Mouse (Mus musculus): Measurements from ENCODE around the gene Gm42957. TPM values are rescaled to one million over a fixed set of nuclear protein-coding genes. Genes with fewer than 3 reads are reported as not detected.
"Not testable (repeated sequence)": the region's sequence is repeated elsewhere in the genome, so short reads cannot be mapped to it uniquely, and the experiment has no call there.

Gene Gm42957
- total RNA-seq, 2 experiments from 2014 or later, result 0.77 to 0.91 TPM

DNA sequence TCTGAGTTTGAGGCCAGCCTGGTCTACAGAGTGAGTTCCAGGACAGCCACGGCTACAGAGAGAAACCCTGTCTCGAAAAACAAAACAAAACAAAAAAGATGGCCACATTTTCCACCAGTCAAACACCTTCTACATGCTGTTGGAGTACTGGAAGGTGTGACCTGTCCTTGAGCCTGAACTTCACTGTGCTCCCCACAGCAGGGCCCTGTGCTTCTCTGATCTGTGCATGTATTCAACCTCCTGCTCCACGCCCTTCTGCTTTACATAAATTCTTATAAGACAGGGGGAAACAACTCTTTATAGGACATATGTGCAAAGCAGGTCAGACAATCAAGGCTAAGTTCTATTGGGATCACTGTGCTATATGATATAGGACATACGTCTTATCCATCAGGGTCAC is 12.1 kb upstream of the Gm42957 start:
- no peak for DNase-seq

DNA sequence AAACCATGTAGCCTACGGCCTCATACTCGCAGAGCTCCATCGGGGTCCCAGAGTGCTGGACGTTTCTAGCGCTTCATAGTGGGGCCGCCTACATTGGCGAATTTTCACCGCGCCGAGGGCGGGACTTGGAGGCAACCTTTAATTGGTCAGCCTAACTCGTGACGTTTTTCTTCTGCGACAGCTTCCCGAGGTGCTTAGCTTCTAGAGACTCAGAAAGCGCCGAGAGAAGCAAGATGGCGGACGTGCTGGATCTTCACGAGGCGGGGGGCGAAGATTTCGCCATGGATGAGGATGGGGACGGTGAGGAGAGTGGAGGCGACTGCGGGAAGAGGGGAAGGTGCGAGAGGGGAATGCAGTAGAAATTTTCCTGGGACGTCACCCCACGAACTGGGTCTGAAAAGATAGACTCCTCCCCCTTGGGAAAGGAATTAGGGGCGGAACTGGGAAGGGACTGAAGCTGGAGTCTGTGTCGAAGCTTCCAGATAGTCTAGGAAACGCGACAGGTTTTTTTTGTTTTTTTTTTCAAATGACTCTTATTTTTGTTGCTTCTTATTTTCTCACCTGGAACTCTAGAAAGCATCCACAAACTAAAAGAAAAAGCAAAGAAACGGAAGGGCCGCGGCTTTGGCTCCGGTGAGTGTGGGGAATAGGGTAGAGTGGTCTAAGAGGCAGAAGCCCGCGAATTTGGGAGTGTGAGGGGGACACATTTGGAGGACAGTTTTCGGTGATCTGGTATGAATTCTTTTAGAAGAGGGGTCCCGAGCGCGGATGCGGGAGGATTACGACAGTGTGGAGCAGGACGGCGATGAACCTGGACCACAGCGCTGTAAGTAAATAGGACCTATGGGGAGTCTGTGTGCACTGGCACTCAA is 5.3 kb upstream of the Gm42957 start, which contains the start of gene Rbm8a:
TSS of gene Rbm8a (plus strand) at position 205 of the 872 bp plus-strand sequence.
- DNase-seq, result peak; percentile 96

DNA sequence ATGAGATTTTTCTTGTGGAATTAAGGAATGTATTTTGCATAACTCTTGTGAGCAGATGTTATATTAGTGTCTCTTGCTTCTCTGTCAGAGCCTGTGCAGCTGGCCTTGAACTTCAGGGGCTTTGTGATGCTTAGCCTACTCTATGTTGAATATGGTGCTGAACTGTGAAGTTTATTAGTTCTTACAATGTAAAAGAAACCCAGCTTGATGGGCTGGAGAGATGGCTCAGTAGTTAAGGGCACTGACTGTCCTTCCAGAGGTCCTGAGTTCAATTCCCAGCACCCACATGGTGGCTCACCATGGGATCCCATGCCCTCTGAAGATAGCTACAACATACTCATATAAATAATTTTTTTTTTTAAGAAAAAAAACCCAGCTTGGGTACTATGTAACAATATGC is 3.2 kb upstream of the Gm42957 start:
- DNase-seq, result no peak

DNA sequence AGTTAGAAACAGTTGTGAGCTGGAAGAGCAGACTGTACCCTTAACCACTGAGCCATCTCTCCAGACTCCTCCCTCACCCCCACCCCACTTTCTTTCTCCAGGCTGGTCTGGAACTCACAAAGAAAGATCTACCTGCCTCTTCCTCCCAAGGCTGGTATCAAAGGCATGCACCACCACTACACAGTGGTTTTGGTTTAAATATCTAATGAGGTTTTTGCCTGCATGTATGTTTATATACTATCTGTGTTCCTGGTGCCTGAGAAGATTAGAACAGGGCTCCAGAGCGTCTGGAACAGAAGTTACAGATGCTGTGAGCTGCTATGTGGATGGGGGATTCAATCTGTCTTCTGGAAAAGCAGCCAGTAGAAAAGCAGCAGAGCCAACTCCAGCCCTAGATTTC is 1.3 kb upstream of the Gm42957 start:
- no peak for DNase-seq

DNA sequence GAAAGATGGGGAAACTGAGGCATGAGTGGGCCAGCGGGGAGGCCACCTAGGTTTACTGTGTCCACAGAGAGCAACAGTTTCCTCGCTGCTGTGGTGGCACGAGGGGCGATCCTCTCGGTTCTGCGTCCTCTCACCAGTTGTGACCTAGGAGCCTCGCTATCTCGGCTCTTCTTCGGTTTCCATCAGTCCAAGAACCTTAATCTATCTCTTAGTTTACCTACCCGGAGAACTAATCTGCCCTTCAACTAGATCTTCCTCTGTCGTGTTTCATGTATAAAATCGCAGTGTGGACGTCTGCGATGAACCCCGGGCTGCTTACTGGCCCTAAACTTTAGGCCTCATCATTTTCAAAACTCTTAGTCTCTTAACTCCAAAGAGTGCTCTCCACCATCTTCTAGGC is 632 bp downstream of the Gm42957 start:
- no peak for DNase-seq

DNA sequence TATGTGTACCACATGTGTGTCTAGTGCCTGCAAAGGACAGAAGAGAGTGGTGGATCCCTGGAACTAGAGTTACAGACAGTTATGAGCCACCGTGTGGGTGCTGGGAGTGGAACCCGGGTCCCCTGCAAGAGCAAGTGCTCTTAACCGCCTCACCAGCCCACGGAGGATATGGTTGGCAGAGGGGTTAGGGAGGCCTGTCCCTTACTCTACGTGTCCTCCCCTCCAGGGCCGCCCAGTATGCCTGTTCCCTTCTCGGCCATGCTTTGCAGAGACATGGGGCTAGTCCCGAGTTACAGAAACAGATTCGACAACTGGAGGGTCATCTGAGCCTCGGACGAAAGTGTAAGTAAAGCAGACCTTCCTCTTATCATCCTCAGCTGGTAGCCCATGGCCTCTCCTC is 1.2 kb downstream of the Gm42957 start:
- no peak for DNase-seq

DNA sequence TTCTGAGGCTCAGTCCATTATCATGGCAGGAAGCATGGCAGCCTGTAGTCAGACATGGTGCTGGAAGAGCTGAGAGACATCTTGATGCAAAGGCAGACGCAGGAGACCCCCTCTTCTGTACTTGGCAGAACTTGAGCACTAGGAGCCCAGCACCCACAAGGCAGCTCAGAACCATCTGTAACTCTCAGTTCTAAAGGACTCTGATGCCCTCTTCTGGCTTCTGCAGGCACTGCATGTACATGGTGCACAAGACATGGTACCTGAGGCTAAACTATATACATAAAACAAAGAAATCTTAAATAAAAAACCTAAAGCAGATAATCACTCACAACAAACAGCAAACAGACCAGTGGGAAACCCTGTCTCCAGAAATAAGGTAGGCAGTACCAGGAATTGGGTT is 3.9 kb downstream of the Gm42957 start:
- peak; percentile 27 to 37 for DNase-seq

DNA sequence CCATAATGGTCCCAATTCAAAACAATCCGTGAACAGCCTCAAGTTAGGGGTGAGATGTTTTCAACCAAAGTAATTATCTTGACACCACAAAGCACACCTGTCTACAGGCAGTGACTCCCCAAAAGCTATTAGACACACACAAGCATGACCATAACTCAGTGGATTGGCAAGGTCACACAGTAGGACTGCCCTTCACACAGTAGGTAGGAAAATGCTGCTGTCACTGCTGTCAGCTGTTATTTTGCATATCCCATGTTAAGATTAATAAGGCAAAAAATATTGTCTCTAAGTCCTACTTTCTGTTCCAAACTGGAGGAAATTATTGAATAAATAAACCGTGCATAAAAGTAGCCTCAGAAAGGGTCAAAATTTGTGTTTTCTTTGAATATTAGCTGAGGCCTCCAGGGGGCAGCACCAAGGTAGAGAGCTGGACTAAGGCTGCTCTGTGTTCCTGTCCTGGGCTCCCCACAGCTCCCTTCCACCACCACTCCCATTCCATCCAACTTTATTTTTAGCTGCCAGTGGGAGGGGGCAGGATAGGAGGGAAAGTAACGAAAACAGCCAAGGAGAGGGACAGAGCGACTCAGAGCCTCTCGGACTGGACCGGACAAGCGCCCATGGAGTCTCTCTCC is 9.9 kb downstream of the Gm42957 start, which contains the start of gene Itga10:
TSS of gene Itga10 (plus strand) at position 567 of the 632 bp plus-strand sequence.
- no peak for DNase-seq

DNA sequence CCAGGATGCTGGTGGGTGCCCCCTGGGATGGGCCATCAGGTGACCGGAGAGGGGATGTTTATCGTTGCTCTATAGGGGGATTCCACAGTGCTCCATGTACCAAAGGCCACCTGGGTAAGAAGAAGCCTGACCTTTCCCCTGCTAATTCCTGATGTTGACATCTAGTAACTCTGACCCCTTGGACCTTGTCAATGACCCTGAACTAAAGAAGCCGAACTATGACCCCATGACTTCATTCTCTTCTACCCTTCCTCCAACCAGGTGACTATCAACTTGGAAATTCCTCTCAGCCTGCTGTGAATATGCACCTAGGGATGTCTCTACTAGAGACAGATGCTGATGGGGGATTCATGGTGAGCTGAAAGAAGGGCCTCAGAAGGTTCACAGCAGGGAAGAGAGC is 12.1 kb downstream of the Gm42957 start:
- DNase-seq, result no peak

DNA sequence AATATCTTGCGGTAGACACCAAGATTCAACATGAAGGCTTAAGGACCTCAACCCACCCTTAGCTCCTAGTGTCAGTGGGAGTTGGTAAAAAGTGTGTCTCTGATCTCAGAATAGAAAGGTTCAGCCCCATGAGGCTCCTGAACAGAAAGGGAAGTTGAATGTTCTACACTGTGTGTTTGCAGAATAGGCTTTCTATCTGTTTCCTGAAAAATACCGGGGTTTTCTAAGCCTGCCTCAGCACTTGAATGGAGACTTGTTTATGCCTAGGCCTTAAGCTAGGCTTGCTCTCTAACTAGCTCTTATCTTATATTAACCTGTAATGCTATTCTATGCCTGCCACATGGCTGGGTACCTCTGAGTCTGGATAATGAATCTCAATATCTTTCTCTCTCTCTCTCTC is 25.6 kb downstream of the Gm42957 start:
- no peak for DNase-seq

DNA sequence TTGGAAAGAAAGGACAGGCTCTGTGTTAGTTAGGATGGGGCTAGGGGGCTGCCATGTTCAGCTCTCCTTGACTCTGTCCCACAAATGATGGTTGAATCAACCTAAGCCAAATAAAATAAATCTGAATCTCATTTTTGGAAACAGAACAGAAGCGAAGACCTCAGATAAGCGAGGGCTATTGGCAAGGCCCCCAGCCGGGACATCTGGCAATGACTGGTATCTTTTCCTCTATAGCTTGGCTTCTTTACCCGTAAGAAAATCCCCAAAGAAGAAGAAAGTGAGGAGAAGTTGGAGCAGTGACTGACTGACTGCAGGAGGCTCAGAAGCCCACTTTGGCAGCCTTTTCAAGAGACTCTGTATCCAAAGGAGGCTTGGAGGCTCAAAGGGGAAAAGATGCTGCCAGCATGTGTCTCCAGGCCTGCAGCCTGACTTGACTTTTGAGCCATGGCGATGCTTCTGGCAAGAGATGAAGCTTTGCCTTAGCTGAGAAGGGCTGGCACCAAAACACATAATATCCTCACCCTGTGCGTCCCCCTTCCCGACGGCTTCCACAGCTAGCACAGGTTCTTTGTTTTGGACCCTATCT is 27.6 kb downstream of the Gm42957 start:
- no peak for DNase-seq

DNA sequence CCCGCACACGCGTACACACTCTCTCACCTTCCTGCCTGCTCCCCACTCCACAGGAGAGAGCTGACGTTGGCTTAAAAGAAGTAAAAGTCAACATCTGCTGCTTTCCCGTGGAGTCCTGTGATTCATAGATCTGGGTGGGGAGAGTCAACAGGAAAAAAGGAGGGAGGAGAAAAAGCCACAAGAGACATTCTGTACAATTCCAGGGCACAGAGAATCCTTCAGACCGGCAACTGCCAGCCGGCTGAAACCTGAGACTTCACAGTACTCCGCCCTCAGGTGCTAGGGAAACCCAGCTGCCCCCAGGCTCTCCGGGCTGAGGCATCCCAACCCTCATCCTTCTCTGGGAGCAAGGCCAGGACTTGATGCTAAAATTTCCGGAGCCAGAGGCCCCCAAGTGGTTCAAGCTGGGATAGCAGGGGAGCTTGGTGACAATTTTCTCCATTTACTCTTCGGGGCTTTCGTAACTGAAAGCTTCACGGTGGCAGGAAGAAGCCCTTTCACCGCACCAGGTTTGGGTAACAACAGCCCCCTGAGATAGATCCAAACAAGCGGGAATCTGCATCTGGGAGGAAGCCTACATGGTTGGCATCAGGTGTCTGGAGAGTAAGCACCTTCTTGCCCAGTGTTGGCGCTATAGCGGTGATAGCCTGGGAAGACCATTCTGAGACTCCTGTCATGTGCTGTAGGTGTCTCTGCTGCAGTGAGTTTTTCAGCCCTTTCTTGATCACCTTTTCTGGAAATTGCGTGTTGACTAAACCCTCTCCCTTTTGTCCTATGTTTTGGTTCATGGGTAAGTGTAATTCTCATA is 28.4 kb downstream of the Gm42957 start:
- DNase-seq, result peak; percentile 82 to 86

DNA sequence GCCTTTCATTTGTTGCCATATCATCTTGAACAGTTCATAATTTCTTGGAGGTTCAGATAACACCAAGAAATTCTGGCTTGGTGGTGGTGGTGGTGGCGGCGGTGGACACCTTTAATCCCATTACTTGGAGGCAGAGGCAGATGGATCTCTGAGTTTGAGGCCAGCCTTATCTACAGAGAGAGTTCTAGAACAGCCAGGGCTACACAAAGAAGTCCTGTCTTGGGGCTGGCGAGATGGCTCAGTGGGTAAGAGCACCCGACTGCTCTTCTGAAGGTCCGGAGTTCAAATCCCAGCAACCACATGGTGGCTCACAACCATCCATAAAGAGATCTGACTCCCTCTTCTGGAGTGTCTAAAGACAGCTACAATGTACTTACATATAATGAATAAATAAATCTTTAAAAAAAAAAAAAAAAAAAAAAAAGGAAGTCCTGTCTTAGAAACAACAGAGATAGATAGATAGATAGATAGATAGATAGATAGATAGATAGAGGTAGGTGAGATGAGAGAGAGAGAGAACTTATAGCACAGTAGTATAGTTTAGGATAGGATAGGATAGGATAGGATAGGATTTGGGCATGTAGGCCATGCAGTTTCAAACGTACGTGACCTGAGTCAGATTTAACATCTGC is 30.6 kb downstream of the Gm42957 start:
- DNase-seq, result not testable (repeated sequence)

DNA sequence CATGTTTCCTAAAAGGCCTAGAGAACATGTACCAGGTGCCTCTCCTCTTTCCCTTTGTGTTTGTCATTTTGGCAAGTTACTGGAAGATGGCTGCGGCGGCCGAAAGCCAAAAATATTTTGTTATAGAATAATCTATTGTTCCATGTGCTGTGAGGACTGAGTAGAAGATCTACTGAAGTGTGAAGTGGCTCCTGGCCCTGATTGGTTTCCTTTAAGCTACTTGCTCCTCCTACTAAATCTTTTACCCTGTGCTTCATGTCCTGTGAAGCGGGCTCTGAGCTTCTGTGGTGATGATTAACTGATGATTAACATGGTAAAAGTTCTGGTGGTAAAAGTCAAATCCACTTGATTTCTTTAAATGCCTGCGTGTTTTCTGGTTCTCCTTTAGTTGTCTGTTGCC is 31.6 kb downstream of the Gm42957 start:
- DNase-seq, result no peak

DNA sequence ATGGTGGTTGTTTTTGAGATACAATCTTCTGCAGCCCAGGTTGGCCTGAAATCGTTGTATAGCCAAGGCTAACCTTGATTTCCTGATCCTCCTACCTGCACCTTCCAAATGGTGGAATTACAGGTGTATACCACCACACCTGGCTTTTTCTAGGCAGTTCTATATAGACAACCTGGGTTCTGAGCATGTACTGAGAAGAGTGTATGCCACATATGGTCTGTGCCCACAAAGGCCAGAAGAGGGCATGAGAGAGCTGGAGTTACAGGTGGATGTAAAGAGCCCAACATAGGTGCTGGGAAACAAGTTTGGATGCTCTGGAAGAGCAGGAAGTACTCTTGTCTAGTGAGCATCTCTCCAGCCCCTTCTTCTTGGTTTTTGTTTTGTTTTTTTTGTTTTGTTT is 32.0 kb downstream of the Gm42957 start:
- DNase-seq, result no peak

DNA sequence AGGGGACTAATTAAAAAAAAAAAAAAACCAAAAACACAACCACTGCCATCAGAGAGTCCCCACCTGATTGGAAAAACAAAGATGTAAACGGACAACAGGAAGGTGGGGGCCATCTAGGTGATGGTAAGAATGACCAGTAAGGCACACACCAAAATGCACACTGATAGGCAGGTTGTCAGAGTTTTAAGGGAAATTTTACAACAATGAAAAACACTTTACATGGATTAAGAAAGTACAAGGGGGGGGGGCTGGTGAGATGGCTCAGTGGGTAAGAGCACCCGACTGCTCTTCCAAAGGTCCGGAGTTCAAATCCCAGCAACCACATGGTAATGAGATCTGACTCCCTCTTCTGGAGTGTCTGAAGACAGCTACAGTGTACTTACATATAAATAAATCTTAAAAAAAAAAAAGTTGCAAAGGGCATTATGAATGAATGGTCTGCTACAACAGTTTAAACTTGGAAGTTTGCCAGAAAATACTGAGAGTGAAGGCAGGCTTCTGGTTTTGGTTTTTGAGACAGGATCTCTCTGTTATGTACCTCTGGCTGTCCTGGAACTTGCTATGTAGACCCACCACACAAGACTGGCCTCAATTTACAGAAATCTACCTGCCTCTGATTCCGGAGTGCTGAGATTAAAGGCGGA is 33.3 kb downstream of the Gm42957 start:
- DNase-seq, result no peak

DNA sequence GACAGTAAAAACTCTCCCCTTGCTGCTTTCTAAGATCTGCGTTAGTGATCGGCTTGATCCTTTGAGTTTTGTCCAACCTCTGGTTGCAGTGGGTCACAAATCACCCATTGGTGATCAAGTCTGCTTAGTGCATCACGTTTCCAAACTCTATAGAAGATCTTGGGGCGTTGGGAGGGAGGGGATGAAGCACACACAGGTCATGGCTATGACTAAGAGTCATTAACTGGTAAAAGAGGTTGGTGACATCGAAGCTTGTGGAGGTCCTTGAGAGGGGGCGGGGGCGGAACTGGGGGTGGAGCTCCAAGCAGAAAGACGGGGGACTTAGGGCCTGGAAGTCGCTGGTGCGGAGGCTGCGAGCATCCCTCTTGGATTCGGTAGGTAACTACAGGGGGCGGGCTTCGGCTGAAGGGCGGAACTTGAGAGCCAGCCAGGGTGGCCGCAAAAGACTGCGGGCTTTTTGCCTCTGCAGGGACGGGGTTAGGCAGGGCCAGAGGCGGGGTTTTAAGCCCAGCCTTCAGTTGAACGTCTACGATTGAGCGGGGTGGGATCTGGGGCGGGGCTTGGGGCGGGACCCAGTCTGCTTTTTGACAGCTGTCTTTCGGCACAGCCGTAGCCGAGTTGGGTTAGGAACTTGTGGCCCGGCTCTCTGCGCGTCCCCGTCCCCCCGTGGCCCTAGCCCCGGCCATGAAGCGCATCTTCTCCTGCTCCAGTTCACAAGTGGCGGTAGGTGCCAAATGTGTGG is 34.6 kb downstream of the Gm42957 start, which contains the start of gene Ankrd35:
TSS of gene Ankrd35 (plus strand) at position 405 of the 742 bp plus-strand sequence.
- peak; percentile 71 to 75 for DNase-seq

DNA sequence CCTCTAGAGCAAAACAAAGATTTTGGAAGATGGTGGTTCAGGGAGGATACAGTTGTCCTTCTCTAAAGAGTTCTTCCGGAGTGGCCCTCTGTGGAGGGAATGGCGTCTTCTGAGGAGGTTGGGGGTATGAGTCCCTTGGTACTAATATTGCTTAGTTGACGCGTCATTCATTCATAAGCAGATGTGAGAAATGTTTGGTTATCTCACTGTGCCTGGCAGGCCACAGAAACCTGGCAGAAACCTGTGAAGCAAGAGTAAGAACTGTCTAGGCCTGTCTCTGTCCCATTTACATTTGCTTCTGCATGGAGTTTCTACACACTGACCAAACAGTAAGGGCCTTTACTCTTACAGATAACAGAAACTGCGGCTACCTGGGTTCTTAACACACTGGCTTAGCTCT is 36.2 kb downstream of the Gm42957 start:
- DNase-seq, result no peak

DNA sequence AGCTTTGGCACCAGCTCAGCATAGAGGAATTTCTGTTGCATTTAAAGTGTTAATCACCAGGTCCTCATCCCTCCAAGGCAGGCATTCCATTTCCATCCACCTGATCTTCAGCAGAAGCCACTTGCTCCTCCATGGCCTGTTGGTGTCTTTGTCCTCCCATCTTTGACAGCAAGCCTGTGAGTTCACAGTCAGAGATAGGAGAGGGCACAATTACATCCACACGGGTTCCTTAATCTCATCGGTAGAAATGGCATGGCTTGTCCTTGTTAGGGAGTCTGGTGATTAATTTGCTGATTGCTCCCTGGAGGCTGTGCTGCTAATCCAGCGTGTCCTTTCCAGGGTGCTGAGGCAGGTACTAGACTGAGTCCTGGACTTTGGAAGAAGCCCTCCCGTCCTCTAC is 38.2 kb downstream of the Gm42957 start:
- DNase-seq, result no peak

DNA sequence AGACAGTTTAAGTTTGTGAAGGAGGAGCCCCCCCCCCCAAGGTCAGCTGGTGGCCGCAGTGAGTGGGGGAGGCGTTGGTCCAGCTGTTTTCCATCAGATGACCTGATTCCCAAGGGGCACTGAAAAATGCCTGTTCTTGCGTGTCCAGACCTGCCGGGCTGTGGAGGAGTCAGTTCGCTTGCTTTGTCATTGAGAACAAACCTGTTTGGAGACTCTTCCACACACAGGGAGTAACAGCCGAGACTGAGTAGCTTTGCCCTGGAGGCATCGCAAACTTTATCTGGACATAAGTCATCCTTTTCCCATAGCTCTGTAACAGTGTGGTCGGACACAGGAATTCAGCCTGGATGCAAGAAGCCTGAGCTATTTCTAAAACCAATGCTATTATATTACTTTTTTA is 39.2 kb downstream of the Gm42957 start:
- no peak for DNase-seq

DNA sequence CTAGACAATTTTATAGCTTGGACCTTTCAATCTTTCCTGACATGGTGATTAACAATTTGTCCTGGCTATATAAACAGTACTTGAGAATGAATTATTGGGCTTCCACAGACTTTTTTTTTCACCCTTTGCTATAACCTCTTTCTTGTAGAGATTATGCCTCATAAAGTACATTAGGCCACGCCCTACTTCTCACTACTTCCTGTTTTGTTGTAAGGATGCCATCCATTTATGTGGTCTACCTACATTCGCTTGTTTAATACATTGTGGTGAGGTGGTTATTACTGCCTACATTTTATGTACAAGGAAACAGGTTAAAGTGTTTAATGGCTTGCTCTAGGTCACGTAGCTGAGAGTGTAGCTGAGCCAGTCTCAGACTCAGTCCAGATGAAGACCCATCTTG is 39.9 kb downstream of the Gm42957 start:
- no peak for DNase-seq
